Mouse (Mus musculus): ENCODE data around the gene Ctnna3. TPM values are rescaled to one million over a fixed set of nuclear protein-coding genes. Genes with fewer than 3 reads are reported as not detected.
"Not testable (repeated sequence)": the region's sequence is repeated elsewhere in the genome, so short reads cannot be mapped to it uniquely, and the experiment has no call there.

Ctnna3 gene
- total and polyA plus RNA-seq, 3 experiments = not detected

- TF ChIP-seq POLR2AphosphoS5 (IDR thresholded peaks at IDR 0.05; ENCODE audit: borderline replicate concordance, low read depth, low read length) (no peak), MXI1 (IDR thresholded peaks at IDR 0.05; ENCODE audit: low read depth, low read length) (peak; percentile 83), TBP (IDR thresholded peaks at IDR 0.05; ENCODE audit: low read depth, low read length) (peak; percentile 98), E2F4 (IDR thresholded peaks at IDR 0.05; ENCODE audit: borderline replicate concordance, low read depth, low read length) (no peak), SMC3 (IDR thresholded peaks at IDR 0.05; ENCODE audit: low read depth, low read length) (peak; percentile 45), GABPA (IDR thresholded peaks at IDR 0.05; ENCODE audit: low read depth, low read length) (no peak), EP300 (IDR thresholded peaks at IDR 0.05; ENCODE audit: low read depth in 1 of 2, low read length in 2 of 2) (no peak), RAD21 (IDR thresholded peaks at IDR 0.05; ENCODE audit: low read depth, low read length) (peak; percentile 87), CTCF (IDR thresholded peaks at IDR 0.05 in 2 of 3, conservative IDR thresholded peaks at IDR 0.05 in 1 of 3; ENCODE audit: control insufficient read depth in 1 of 3, insufficient read depth in 1 of 3, low read depth in 2 of 3, low read length in 3 of 3, poor library complexity in 1 of 3, severe bottlenecking in 1 of 3) (peak; percentile 65 to 89 (median 76)), NRF1 (IDR thresholded peaks at IDR 0.05; ENCODE audit: insufficient read depth, low read depth, low read length, poor library complexity, severe bottlenecking) (0 out of 2 replicates have a peak, but pooled peaks have one; percentile 15), KAT2A (conservative IDR thresholded peaks at IDR 0.05; ENCODE audit: low read depth, low read length) (peak; percentile 89), HCFC1 (IDR thresholded peaks at IDR 0.05; ENCODE audit: low read depth, low read length) (peak; percentile 98), ZNF384 (IDR thresholded peaks at IDR 0.05; ENCODE audit: low read depth, low read length) (peak; percentile 90), CHD2 (IDR thresholded peaks at IDR 0.05; ENCODE audit: low read length) (peak; percentile 93), ZMIZ1 (IDR thresholded peaks at IDR 0.05; ENCODE audit: low read depth, low read length) (peak; percentile 74), MEF2A (IDR thresholded peaks at IDR 0.05; ENCODE audit: extremely low read depth, insufficient replicate concordance, low read depth, low read length, poor library complexity, severe bottlenecking) (no peak), CHD1 (IDR thresholded peaks at IDR 0.05; ENCODE audit: low read depth, low read length) (0 out of 2 replicates have a peak, but pooled peaks have one; percentile 22), USF1 (IDR thresholded peaks at IDR 0.05; ENCODE audit: low read depth, low read length) (peak; percentile 39; the same call in 1 of the 2 replicates), ETS1 (IDR thresholded peaks at IDR 0.05; ENCODE audit: low read depth, low read length) (peak; percentile 47; the same call in 1 of the 2 replicates)
These were observed 47.3 kb upstream of the Ctnna3 start, which contains the start of gene Dnajc12 (continued) for GRCm38 (mm10) chr10:63382372-63383279.

- TF ChIP-seq TBP (IDR thresholded peaks at IDR 0.05; ENCODE audit: low read depth, low read length) = peak; percentile 93
- peak; percentile 36 for DNase-seq (ENCODE audit: low read depth, low spot score)
- H3K79me2 ChIP-seq (ENCODE audit: control insufficient read depth, insufficient read depth, low read length, poor library complexity); H3K9me3 ChIP-seq (replicated peaks; ENCODE audit: insufficient read depth, low read length); H3K4me1 ChIP-seq (ENCODE audit: control insufficient read depth in 1 of 2, insufficient read depth in 2 of 2, low read length in 2 of 2); H3K36me3 ChIP-seq (ENCODE audit: control insufficient read depth in 1 of 2, insufficient read depth in 2 of 2, low read length in 2 of 2); H3K27me3 ChIP-seq (ENCODE audit: control insufficient read depth in 1 of 2, insufficient read depth in 2 of 2, low read length in 2 of 2): not testable (repeated sequence)
- H3K9ac ChIP-seq (ENCODE audit: control insufficient read depth, low read depth, low read length, poor library complexity, severe bottlenecking) = peak overlapping the region; percentile 56
- H3K4me3 ChIP-seq (ENCODE audit: control insufficient read depth in 1 of 2, insufficient read depth in 1 of 2, low read depth in 2 of 2, low read length in 2 of 2) = peak overlapping the region; percentile 73 to 86
- peak overlapping the region; percentile 5; the same call in 1 of the 2 replicates for H3K27ac ChIP-seq (ENCODE audit: control insufficient read depth, low read depth, low read length)
These were observed 44.0 kb upstream of the Ctnna3 start for GRCm38 (mm10) chr10:63385897-63386296.
